Mouse (Mus musculus) urinary bladder, adult 2 months (tissue): ENCODE results near the gene H3f3b. TPM values are rescaled to one million over a fixed set of nuclear protein-coding genes. Genes with fewer than 3 reads are reported as not detected.
A peak's percentile ranks its signal among the peaks of the same experiment; 100 is the strongest.
"Not testable (repeated sequence)": the region's sequence is repeated elsewhere in the genome, so short reads cannot be mapped to it uniquely, and the experiment has no call there.

Experiments
- DNase-seq: peaks from one replicate; pipeline ENCODE4 v3.0.0; 2022; ENCODE audit warnings: low spot score
- polyA plus RNA-seq: library from polyadenylated mRNA; depleted of rRNA; stranded (reverse); fragments of >200 nt; gene quantifications from 2 replicates; pipeline ENCODE4 v1.2.3, GENCODE M21; 2012

Gene H3f3b
- polyA plus RNA-seq, 1 experiment = 374 TPM

DNA sequence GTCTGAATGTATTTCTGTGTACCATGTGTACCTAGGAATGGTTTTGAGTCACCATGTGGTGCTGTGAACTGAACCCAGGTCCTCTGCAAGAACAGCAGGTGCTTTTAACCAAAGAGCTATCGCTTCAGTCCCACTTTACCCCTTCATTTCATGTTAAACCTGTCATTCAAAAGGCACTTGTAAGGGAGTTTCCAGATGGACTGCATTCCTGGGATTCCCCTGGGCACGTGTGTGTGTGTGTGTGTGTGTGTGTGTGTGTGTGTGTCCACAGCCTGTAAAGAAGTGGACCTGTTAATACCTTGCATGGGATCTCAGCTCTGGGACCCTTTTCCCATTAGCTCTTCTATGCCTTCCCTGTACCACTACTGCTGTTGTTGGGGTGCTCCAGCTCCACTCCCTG, 21.8 kb upstream of the H3f3b start:
- no peak for DNase-seq

DNA sequence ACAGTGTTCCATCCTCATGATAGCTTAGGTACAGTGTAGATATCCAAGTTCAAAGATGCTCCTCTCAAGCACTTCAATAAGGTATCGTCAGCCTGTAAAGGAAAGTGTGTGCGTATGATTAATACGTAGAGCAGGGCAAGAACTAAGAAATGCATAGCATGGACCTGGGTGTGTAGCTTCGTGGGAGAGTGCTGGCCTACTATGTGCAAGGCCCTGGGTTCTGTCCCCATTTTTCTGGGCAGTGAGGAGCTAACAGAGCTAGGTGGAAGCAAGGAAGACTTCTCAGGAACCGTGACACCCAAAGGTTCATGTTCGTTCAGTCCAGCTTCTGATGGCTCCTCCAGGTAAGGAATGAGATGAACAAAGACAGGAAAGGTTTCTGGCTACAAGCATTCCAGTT, 17.4 kb upstream of the H3f3b start:
- no peak for DNase-seq

GRCm38 (mm10) chr11:116043286-116043685, 15.5 kb upstream of the H3f3b start:
- DNase-seq = no peak

DNA sequence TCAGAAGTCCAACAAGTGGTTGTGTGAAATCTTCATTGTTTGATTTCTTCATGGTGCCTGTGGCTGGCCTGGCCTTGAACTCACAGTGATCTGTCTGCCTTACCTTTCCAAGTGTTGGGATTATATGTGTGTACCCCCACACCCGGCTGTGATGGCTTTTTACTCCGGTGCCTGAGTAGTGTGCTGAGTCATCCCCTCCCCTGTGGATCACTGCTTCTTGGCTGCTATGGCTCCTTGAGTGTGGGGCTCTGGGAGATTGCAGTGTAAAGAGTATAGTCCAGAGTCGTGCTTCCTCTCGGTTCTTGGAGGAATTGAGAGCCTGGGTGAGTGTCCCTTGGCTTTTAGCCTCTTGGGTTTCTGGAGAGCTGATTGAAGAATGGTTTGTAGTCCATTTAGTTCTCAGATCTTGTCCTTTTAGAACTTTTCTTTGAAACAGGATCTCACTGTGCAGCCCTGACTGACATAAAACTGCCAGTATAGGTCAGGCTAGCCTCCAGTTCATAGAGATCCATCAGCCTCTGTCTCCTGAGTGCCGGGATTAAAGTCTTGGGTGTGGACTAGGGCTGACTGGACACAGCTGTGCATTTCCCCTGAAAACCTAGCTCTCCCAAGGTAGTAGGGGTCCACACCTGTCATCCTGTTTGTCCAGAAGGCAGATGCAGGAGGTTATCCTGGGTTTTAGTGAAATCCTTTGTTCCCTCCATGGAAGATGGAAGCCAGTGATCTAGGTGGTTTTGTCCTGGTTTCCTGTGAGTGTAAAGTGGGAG, 14.8 kb upstream of the H3f3b start:
- DNase-seq = no peak

DNA sequence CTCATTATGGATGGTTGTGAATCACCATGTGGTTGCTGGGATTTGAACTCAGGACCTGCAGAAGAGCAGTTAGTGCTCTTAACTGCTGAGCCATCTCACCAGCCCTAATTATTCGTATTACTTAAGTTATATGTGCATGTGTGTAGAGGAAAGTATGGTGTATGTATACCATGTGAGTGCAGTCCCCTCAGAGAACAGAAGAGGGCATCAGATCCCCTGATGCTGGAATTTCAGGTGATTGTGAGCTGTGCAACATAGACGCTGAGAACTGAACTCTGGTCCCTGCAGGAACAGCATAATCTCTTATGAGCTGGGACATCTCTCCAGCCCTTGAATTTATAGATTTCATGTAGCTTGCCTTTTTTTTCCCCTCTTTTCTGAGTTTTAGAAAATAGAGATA, 14.1 kb upstream of the H3f3b start:
- no peak for DNase-seq

- no peak for DNase-seq
These were observed 12.8 kb upstream of the H3f3b start for GRCm38 (mm10) chr11:116040593-116040992.

- DNase-seq = no peak
These were observed 10.1 kb upstream of the H3f3b start for GRCm38 (mm10) chr11:116037826-116038225.

GRCm38 (mm10) chr11:116036671-116037070, 8.9 kb upstream of the H3f3b start:
- no peak for DNase-seq

DNA sequence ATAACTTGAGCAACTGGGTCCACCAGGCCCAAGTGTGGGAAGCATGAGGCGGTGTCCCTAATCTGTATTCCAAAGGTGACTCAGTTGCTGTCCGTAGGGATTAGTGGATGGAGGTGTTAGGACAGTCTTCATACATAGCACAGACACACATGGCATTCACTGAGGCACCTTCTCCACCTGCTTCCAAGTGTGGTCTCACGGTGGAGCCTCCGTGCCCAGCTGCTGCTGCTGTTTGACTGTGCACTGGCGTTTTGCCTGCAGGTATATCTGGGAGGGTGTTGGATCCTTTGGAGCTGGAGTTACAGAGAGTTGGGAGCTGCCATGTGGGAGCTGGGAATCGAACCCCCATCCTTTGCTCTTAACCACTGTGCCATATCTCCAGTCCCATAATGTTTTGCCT, 6.8 kb upstream of the H3f3b start:
- no peak for DNase-seq

DNA sequence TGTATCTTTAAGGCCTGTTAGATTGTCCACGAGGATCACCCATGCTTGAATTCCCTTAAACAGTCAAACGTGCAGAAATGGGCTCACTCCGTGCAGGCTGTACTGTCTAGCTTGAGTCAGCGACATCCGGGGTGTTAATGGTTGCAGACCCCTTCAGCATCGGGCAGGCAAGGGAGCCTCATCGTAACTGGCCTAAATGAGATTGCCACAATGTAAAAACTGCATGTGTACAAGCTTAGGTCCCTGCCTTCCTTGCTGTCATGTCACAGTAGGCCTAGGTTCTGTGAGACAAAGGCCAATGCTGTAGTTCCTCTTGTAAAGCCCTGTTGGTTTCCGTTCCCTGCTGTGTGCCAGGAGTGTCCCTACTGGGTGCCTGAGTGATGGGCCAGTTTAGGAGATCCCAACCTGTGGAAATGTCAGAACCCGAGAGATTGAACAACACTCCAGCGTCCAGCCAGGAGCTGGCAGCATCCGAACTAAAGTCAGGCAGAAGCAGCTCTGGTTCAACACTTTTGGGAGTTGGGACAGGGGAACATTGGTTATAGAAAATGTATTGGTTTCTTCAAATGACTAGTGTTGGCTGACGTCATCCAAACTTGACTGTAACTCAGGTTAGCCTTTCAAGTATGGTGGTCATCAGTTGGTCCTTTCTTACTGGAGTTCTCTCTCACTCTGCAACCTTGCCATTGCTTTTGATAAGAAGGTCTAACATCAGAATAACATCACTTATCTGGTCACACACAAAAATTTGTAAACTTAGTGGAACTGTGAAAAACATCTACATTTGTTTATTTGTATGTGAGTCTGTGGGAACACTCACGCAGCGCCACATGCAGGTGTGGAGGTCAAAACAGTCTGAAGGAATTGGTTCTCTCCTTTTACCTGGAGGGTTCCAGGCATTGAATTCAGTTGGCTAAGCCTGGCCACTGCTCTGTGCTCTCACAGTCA, 3.4 kb upstream of the H3f3b start:
- DNase-seq = no peak

DNA sequence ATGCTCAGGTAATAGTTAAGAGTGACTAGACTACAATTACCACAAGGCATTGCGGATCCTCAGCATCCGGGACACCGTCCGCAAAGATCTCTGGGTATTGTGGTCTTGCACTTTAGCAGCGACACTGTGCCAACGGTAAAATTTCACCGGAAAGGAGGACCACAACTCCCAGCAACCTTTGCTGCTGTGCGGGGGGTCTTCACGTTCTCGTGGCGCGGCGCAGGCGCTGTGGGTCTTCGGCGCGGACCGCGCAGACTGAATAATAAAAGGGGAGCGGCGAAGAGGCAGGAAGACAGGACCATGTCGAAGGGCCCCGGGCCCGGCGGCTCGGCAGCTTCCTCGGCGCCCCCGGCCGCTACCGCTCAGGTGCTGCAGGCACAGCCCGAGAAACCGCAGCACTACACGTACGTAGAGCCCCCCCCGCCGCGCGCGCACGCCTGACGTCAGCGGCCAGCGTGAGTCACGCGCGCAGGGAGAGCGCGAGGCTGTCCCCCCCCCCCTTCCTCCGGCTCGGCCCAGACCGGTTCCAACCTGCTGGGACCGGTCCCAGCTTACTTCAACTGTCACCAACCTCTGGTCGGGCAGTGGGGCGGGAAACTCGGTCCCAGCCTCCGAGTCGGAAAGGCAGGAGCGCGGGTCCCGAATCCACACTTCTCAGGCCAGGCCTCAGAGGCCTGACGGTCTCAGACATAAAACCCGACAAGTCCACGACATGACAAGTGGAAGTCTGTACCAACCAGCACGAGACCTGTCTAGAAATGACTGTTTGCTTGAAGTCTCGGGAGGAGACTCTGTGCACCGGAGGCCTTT, 2.5 kb upstream of the H3f3b start, which contains the start of gene Unk:
TSS of gene Unk (plus strand) at position 235 of the 810 bp plus-strand sequence.
- peak; percentile 90 for DNase-seq

- DNase-seq = no peak
These were observed 1.5 kb upstream of the H3f3b start for GRCm38 (mm10) chr11:116029086-116029865.

GRCm38 (mm10) chr11:116028177-116028865, 559 bp upstream of the H3f3b start:
- no peak for DNase-seq

- no peak for DNase-seq
These were observed 2.5 kb downstream of the H3f3b start for GRCm38 (mm10) chr11:116025056-116025845.

- no peak for DNase-seq
These were observed 3.4 kb downstream of the H3f3b start for GRCm38 (mm10) chr11:116024356-116024808.

- DNase-seq = peak; percentile 97
These were observed 3.9 kb downstream of the H3f3b start for GRCm38 (mm10) chr11:116023771-116024355.

GRCm38 (mm10) chr11:116023074-116023770, 4.5 kb downstream of the H3f3b start:
- not testable (repeated sequence) for DNase-seq

DNA sequence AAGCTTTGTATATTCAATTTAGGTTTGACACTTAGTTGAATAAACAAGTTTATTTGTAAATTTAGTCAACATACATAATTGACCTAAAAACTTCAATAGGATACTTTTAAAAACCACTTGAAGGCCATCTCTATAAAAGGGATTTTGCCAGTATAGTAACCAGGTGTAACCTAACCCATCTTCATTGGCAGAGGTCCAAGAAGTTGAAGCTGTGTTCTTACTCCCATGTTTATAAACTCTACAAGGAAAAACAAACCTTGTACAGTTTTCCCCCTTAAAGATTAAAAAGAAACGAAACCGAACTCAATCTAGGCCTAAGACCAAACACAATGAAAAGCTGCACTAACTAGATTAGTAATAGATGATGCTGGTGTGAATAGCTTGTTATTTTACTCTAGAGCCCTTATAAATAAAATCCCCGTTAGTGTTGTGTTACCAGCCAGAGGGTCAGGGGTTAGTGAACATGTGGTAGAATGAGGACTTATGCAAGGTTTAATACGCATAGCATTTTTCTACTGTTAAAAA, 5.4 kb downstream of the H3f3b start:
- DNase-seq = no peak
